Mouse (Mus musculus) thymus, adult 2 months (tissue): Measurements from ENCODE around the gene Abhd13. TPM values are rescaled to one million over a fixed set of nuclear protein-coding genes. Genes with fewer than 3 reads are reported as not detected.

Experiments used
- DNase-seq: peaks from one replicate; pipeline ENCODE4 v3.0.0; 2021
- H3K27ac ChIP-seq: fragments of 200-500 bp; 2 replicates; pipeline ENCODE4 v1.5.1; 2012; ENCODE audit warnings: low read length, control low read depth; ENCODE audit not compliant: control insufficient read depth, insufficient read depth
- H3K27me3 ChIP-seq: fragments of 200-500 bp; 2 replicates; pipeline ENCODE4 v1.6.1; 2012; ENCODE audit warnings: mild to moderate bottlenecking, low read length, moderate library complexity, mixed read lengths; ENCODE audit not compliant: control insufficient read depth, insufficient read depth
- H3K36me3 ChIP-seq: fragments of 200-500 bp; 2 replicates; pipeline ENCODE4 v1.6.1; 2012; ENCODE audit warnings: mild to moderate bottlenecking, low read length, moderate library complexity; ENCODE audit not compliant: control insufficient read depth, insufficient read depth
- H3K4me1 ChIP-seq: fragments of 200-500 bp; replicated peaks from 2 replicates; pipeline ENCODE4 v1.6.1; 2012; ENCODE audit warnings: low read length; ENCODE audit not compliant: control insufficient read depth, insufficient read depth
- H3K4me3 ChIP-seq: fragments of 200-500 bp; 2 replicates; pipeline ENCODE4 v1.5.1; 2012; ENCODE audit warnings: mild to moderate bottlenecking, low read length, control low read depth, moderate library complexity; ENCODE audit not compliant: control insufficient read depth, insufficient read depth
- CTCF ChIP-seq: fragments of 200-500 bp; IDR thresholded peaks from 2 replicates; pipeline ENCODE4 v1.5.1; 2012; ENCODE audit warnings: mild to moderate bottlenecking, control low read depth, low read length, moderate library complexity, borderline replicate concordance; ENCODE audit not compliant: control insufficient read depth, poor library complexity, insufficient read depth; ENCODE audit errors: extremely low read depth
- POLR2A ChIP-seq: fragments of 200-500 bp; IDR thresholded peaks from 2 replicates; pipeline ENCODE4 v1.6.1; 2012; ENCODE audit warnings: mild to moderate bottlenecking, low read length, control low read depth, moderate library complexity; ENCODE audit not compliant: control insufficient read depth, poor library complexity, insufficient read depth; ENCODE audit errors: extremely low read depth
- WGBS: fragments of 180-500 bp; shearing (Covaris S2); methylation state at CpG from one replicate; pipeline ENCODE4 v1.1.7; 2018; 5-methylcytosine and 5-hydroxymethylcytosine counted together
- polyA plus RNA-seq: library from polyadenylated mRNA; depleted of rRNA; stranded (reverse); fragments of >200 nt; gene quantifications from 2 replicates; pipeline ENCODE4 v1.2.3, GENCODE M21; 2012; rRNA removed

Gene Abhd13
- polyA plus RNA-seq, 1 experiment: 10.9 TPM

GRCm38 (mm10) chr8:10007660-10008028 lies 30.1 kb downstream of the Abhd13 start:
- no peaks in the 10 kb centered on the region for H3K36me3 ChIP-seq
- TF ChIP-seq POLR2A (no peak), CTCF (no peak)
- WGBS: 49% methylated on average over 6 of the region's 6 CpGs
- no peaks in the 10 kb centered on the region; the same call in 1 of the 2 replicates for H3K27me3 ChIP-seq
- H3K4me1 ChIP-seq: no peaks in the 10 kb centered on the region
- DNase-seq: no peak
- no peak overlapping the region for H3K4me3 ChIP-seq
- no peak overlapping the region for H3K27ac ChIP-seq

GRCm38 (mm10) chr8:10016252-10016651 lies 38.7 kb downstream of the Abhd13 start:
- TF ChIP-seq POLR2A: no peak
- TF ChIP-seq CTCF: no peak
- no peak for DNase-seq
- 97% methylated on average over 1 of the region's 1 CpGs for WGBS

GRCm38 (mm10) chr8:10017231-10017630 lies 39.7 kb downstream of the Abhd13 start:
- no peaks in the 10 kb centered on the region for H3K4me1 ChIP-seq
- no peak overlapping the region for H3K27ac ChIP-seq
- no peak for DNase-seq
- TF ChIP-seq POLR2A (no peak), CTCF (no peak)
- H3K4me3 ChIP-seq: no peak overlapping the region
- 89% methylated on average over 3 of the region's 3 CpGs for WGBS
- H3K36me3 ChIP-seq: no peaks in the 10 kb centered on the region
- no peaks in the 10 kb centered on the region for H3K27me3 ChIP-seq

More at GRCm38 (mm10) chr8:10016252-10016651, 38.7 kb downstream of the Abhd13 start:
- Histone ChIP-seq H3K27ac (no peak overlapping the region), H3K27me3 (no peaks in the 10 kb centered on the region), H3K4me3 (no peak overlapping the region), H3K4me1 (no peaks in the 10 kb centered on the region), H3K36me3 (no peaks in the 10 kb centered on the region)

- H3K4me3 ChIP-seq: no peak overlapping the region
- no peak for DNase-seq
- no peaks in the 10 kb centered on the region for H3K27me3 ChIP-seq
- 45% methylated on average over 8 of the region's 8 CpGs for WGBS
- no peak overlapping the region for H3K27ac ChIP-seq
- H3K4me1 ChIP-seq: no peaks in the 10 kb centered on the region
- no peaks in the 10 kb centered on the region for H3K36me3 ChIP-seq
- no peak for TF ChIP-seq CTCF
- no peak for TF ChIP-seq POLR2A
Measured at GRCm38 (mm10) chr8:10030320-10031060, 53.0 kb downstream of the Abhd13 start.

GRCm38 (mm10) chr8:10031177-10031576 lies 53.7 kb downstream of the Abhd13 start:
- no peak for TF ChIP-seq CTCF
- Histone ChIP-seq H3K27me3 (no peaks in the 10 kb centered on the region), H3K4me3 (no peak overlapping the region), H3K27ac (no peak overlapping the region), H3K36me3 (no peaks in the 10 kb centered on the region), H3K4me1 (no peaks in the 10 kb centered on the region)
- DNase-seq: no peak
- 68% methylated on average over 9 of the region's 9 CpGs for WGBS

- Histone ChIP-seq H3K4me3 (no peak overlapping the region), H3K4me1 (no peaks in the 10 kb centered on the region), H3K27me3 (no peaks in the 10 kb centered on the region), H3K27ac (no peak overlapping the region), H3K36me3 (no peaks in the 10 kb centered on the region)
- 73% methylated on average over 3 of the region's 3 CpGs for WGBS
- no peak for DNase-seq
- TF ChIP-seq CTCF (no peak), POLR2A (no peak)
Measured at GRCm38 (mm10) chr8:10040866-10041265, 63.4 kb downstream of the Abhd13 start.

Other genes starting within 250 kb of the Abhd13 start
- gene Fam155a, start 206.5 kb upstream of the Abhd13 start, polyA plus RNA-seq: 0.06 and 0.09 TPM in 2 replicates
- gene Gm10217, start 113.5 kb upstream of the Abhd13 start, polyA plus RNA-seq: not detected in 2 replicates
- 16.0 and 18.3 TPM in 2 replicates for gene Lig4, start within 50 bp of the Abhd13 start, polyA plus RNA-seq
- 1.5 and 1.7 TPM in 2 replicates for gene Tnfsf13b, start 28.8 kb downstream of the Abhd13 start, polyA plus RNA-seq
- gene Myo16, start 176.2 kb downstream of the Abhd13 start, polyA plus RNA-seq: 0.61 and 0.66 TPM in 2 replicates